Mouse (Mus musculus): ENCODE results near the gene Nt5e. TPM values are rescaled to one million over a fixed set of nuclear protein-coding genes. Genes with fewer than 3 reads are reported as not detected.

The Nt5e gene
- total RNA-seq, 1 experiment, result 14.8 TPM

GRCm38 (mm10) chr9:88367751-88368150, 40.8 kb downstream of the Nt5e start:
- no peak for DNase-seq (ENCODE audit: low read depth, low spot score)
- H3K36me3 ChIP-seq (ENCODE audit: control insufficient read depth, insufficient read depth, low read length, poor library complexity, severe bottlenecking), result no peaks in the 10 kb centered on the region
- in situ Hi-C loops (cut with MboI; ENCODE audit: low sequenced_read_pairs in 2 of 2, unreplicated experiment in 2 of 2), result no loop called here

GRCm38 (mm10) chr9:88368476-88368875, 41.5 kb downstream of the Nt5e start:
- TF ChIP-seq HCFC1 (IDR thresholded peaks at IDR 0.05; ENCODE audit: borderline replicate concordance, insufficient read depth, low read length) (no peak), MAFK (IDR thresholded peaks at IDR 0.05; ENCODE audit: insufficient read depth, low read depth, low read length) (no peak), ZNF384 (IDR thresholded peaks at IDR 0.05; ENCODE audit: low read depth, low read length) (no peak), CHD2 (IDR thresholded peaks at IDR 0.05; ENCODE audit: low read depth, low read length) (no peak), ZC3H11A (IDR thresholded peaks at IDR 0.05; ENCODE audit: borderline replicate concordance, low read depth, low read length) (no peak)
- Histone ChIP-seq H3K9me3 (ENCODE audit: control insufficient read depth, insufficient read depth, low read depth, low read length) (no peaks in the 10 kb centered on the region), H3K36me3 (ENCODE audit: control insufficient read depth, insufficient read depth, low read length, poor library complexity, severe bottlenecking) (no peaks in the 10 kb centered on the region), H3K4me3 (ENCODE audit: insufficient read depth in 1 of 2, low read depth in 1 of 2, low read length in 2 of 2, poor library complexity in 1 of 2, severe bottlenecking in 1 of 2) (no peak overlapping the region), H3K27ac (ENCODE audit: insufficient read depth, low read depth, low read length, poor library complexity, severe bottlenecking) (no peak overlapping the region), H3K4me1 (ENCODE audit: control insufficient read depth in 2 of 2, insufficient read depth in 2 of 2, low read length in 2 of 2, poor library complexity in 1 of 2) (no peaks in the 10 kb centered on the region), H3K9ac (ENCODE audit: insufficient read depth, low read depth, low read length, poor library complexity, severe bottlenecking) (no peak overlapping the region)
- no peak for DNase-seq (ENCODE audit: low read depth, low spot score)
- in situ Hi-C loops (cut with MboI; ENCODE audit: low sequenced_read_pairs in 2 of 2, unreplicated experiment in 2 of 2), result no loop called here

More at GRCm38 (mm10) chr9:88367751-88368150, 40.8 kb downstream of the Nt5e start:
- no peaks in the 10 kb centered on the region for H3K4me1 ChIP-seq (ENCODE audit: control insufficient read depth in 2 of 2, insufficient read depth in 2 of 2, low read length in 2 of 2, poor library complexity in 1 of 2)
- no peak overlapping the region for H3K4me3 ChIP-seq (ENCODE audit: insufficient read depth in 1 of 2, low read depth in 1 of 2, low read length in 2 of 2, poor library complexity in 1 of 2, severe bottlenecking in 1 of 2)
- no peaks in the 10 kb centered on the region for H3K9me3 ChIP-seq (ENCODE audit: control insufficient read depth, insufficient read depth, low read depth, low read length)
- TF ChIP-seq CHD2 (IDR thresholded peaks at IDR 0.05; ENCODE audit: low read depth, low read length) (no peak), MAFK (IDR thresholded peaks at IDR 0.05; ENCODE audit: insufficient read depth, low read depth, low read length) (no peak), HCFC1 (IDR thresholded peaks at IDR 0.05; ENCODE audit: borderline replicate concordance, insufficient read depth, low read length) (no peak), ZNF384 (IDR thresholded peaks at IDR 0.05; ENCODE audit: low read depth, low read length) (no peak), ZC3H11A (IDR thresholded peaks at IDR 0.05; ENCODE audit: borderline replicate concordance, low read depth, low read length) (no peak)
- no peak overlapping the region for H3K9ac ChIP-seq (ENCODE audit: insufficient read depth, low read depth, low read length, poor library complexity, severe bottlenecking)
- no peak overlapping the region for H3K27ac ChIP-seq (ENCODE audit: insufficient read depth, low read depth, low read length, poor library complexity, severe bottlenecking)

GRCm38 (mm10) chr9:88369666-88370065, 42.7 kb downstream of the Nt5e start:
- in situ Hi-C loops (cut with MboI; ENCODE audit: low sequenced_read_pairs in 2 of 2, unreplicated experiment in 2 of 2), result no loop called here
- no peaks in the 10 kb centered on the region for H3K9me3 ChIP-seq (ENCODE audit: control insufficient read depth, insufficient read depth, low read depth, low read length)
- TF ChIP-seq CHD2 (IDR thresholded peaks at IDR 0.05; ENCODE audit: low read depth, low read length), result no peak
- no peak for TF ChIP-seq MAFK (IDR thresholded peaks at IDR 0.05; ENCODE audit: insufficient read depth, low read depth, low read length)
- TF ChIP-seq ZNF384 (IDR thresholded peaks at IDR 0.05; ENCODE audit: low read depth, low read length), result no peak
- no peak for TF ChIP-seq ZC3H11A (IDR thresholded peaks at IDR 0.05; ENCODE audit: borderline replicate concordance, low read depth, low read length)
- no peak for TF ChIP-seq HCFC1 (IDR thresholded peaks at IDR 0.05; ENCODE audit: borderline replicate concordance, insufficient read depth, low read length)
- no peak for DNase-seq (ENCODE audit: low read depth, low spot score)
- no peak overlapping the region for H3K4me3 ChIP-seq (ENCODE audit: insufficient read depth in 1 of 2, low read depth in 1 of 2, low read length in 2 of 2, poor library complexity in 1 of 2, severe bottlenecking in 1 of 2)
- no peak overlapping the region for H3K27ac ChIP-seq (ENCODE audit: insufficient read depth, low read depth, low read length, poor library complexity, severe bottlenecking)
- H3K4me1 ChIP-seq (ENCODE audit: control insufficient read depth in 2 of 2, insufficient read depth in 2 of 2, low read length in 2 of 2, poor library complexity in 1 of 2), result no peaks in the 10 kb centered on the region
- no peak overlapping the region for H3K9ac ChIP-seq (ENCODE audit: insufficient read depth, low read depth, low read length, poor library complexity, severe bottlenecking)
- no peaks in the 10 kb centered on the region for H3K36me3 ChIP-seq (ENCODE audit: control insufficient read depth, insufficient read depth, low read length, poor library complexity, severe bottlenecking)

- no peak overlapping the region for H3K9ac ChIP-seq (ENCODE audit: insufficient read depth, low read depth, low read length, poor library complexity, severe bottlenecking)
- no peaks in the 10 kb centered on the region for H3K36me3 ChIP-seq (ENCODE audit: control insufficient read depth, insufficient read depth, low read length, poor library complexity, severe bottlenecking)
- no peak overlapping the region for H3K27ac ChIP-seq (ENCODE audit: insufficient read depth, low read depth, low read length, poor library complexity, severe bottlenecking)
- H3K9me3 ChIP-seq (ENCODE audit: control insufficient read depth, insufficient read depth, low read depth, low read length), result no peaks in the 10 kb centered on the region
- H3K4me3 ChIP-seq (ENCODE audit: insufficient read depth in 1 of 2, low read depth in 1 of 2, low read length in 2 of 2, poor library complexity in 1 of 2, severe bottlenecking in 1 of 2), result no peak overlapping the region
- no peaks in the 10 kb centered on the region for H3K4me1 ChIP-seq (ENCODE audit: control insufficient read depth in 2 of 2, insufficient read depth in 2 of 2, low read length in 2 of 2, poor library complexity in 1 of 2)
- in situ Hi-C loops (cut with MboI; ENCODE audit: low sequenced_read_pairs in 2 of 2, unreplicated experiment in 2 of 2), result no loop called here
- TF ChIP-seq HCFC1 (IDR thresholded peaks at IDR 0.05; ENCODE audit: borderline replicate concordance, insufficient read depth, low read length) (no peak), ZC3H11A (IDR thresholded peaks at IDR 0.05; ENCODE audit: borderline replicate concordance, low read depth, low read length) (no peak), ZNF384 (IDR thresholded peaks at IDR 0.05; ENCODE audit: low read depth, low read length) (no peak), CHD2 (IDR thresholded peaks at IDR 0.05; ENCODE audit: low read depth, low read length) (no peak), MAFK (IDR thresholded peaks at IDR 0.05; ENCODE audit: insufficient read depth, low read depth, low read length) (no peak)
- DNase-seq (ENCODE audit: low read depth, low spot score), result no peak
Measured at GRCm38 (mm10) chr9:88371201-88371600, 44.2 kb downstream of the Nt5e start.

GRCm38 (mm10) chr9:88373001-88373400, 46.0 kb downstream of the Nt5e start:
- in situ Hi-C loops (cut with MboI; ENCODE audit: low sequenced_read_pairs in 2 of 2, unreplicated experiment in 2 of 2), result no loop called here
- Histone ChIP-seq H3K9me3 (ENCODE audit: control insufficient read depth, insufficient read depth, low read depth, low read length) (no peaks in the 10 kb centered on the region), H3K36me3 (ENCODE audit: control insufficient read depth, insufficient read depth, low read length, poor library complexity, severe bottlenecking) (no peaks in the 10 kb centered on the region), H3K27ac (ENCODE audit: insufficient read depth, low read depth, low read length, poor library complexity, severe bottlenecking) (no peak overlapping the region), H3K4me1 (ENCODE audit: control insufficient read depth in 2 of 2, insufficient read depth in 2 of 2, low read length in 2 of 2, poor library complexity in 1 of 2) (no peaks in the 10 kb centered on the region), H3K9ac (ENCODE audit: insufficient read depth, low read depth, low read length, poor library complexity, severe bottlenecking) (no peak overlapping the region), H3K4me3 (ENCODE audit: insufficient read depth in 1 of 2, low read depth in 1 of 2, low read length in 2 of 2, poor library complexity in 1 of 2, severe bottlenecking in 1 of 2) (no peak overlapping the region)
- no peak for DNase-seq (ENCODE audit: low read depth, low spot score)
- TF ChIP-seq ZNF384 (IDR thresholded peaks at IDR 0.05; ENCODE audit: low read depth, low read length) (no peak), ZC3H11A (IDR thresholded peaks at IDR 0.05; ENCODE audit: borderline replicate concordance, low read depth, low read length) (no peak), CHD2 (IDR thresholded peaks at IDR 0.05; ENCODE audit: low read depth, low read length) (no peak), MAFK (IDR thresholded peaks at IDR 0.05; ENCODE audit: insufficient read depth, low read depth, low read length) (no peak), HCFC1 (IDR thresholded peaks at IDR 0.05; ENCODE audit: borderline replicate concordance, insufficient read depth, low read length) (no peak)
